ENCODE assay signal across 8 mouse cellular contexts in genomic region chr13:52565103-52565739, GRCm38 (mm10). TPM values are rescaled to one million over a fixed set of nuclear protein-coding genes. Genes with fewer than 3 reads are reported as not detected.
DNase-seq lines count a peak whose midpoint lies in the region; ATAC-seq and TF ChIP-seq lines count a peak whose summit lies in the region.

No protein-coding gene starts in this region.

- TF ChIP-seq EP300 in heart, adult 2 months (IDR thresholded peaks at IDR 0.05; ENCODE audit: insufficient read depth, low read depth, low read length), result no peak

- H3K27me3 ChIP-seq in heart, adult 2 months (ENCODE audit: control insufficient read depth, insufficient read depth, low read length), result no peaks in the 10 kb centered on the region
- H3K27me3 ChIP-seq in heart, embryonic 12.5 days (replicated peaks), result no peaks in the 10 kb centered on the region
- H3K27me3 ChIP-seq in neural tube, embryonic 11.5 days (ENCODE audit: control insufficient read depth, insufficient read depth, low read length), result no peaks in the 10 kb centered on the region
- no peaks in the 10 kb centered on the region; the same call in 1 of the 2 replicates for H3K27me3 ChIP-seq in cerebellum, adult 2 months (ENCODE audit: control insufficient read depth, insufficient read depth, low read length)

- WGBS in heart, adult 2 months, result 73% methylated on average over 18 of the region's 18 CpGs
- 89% methylated on average over 18 of the region's 18 CpGs for WGBS in heart, embryonic 12.5 days
- 89% methylated on average over 18 of the region's 18 CpGs for WGBS in neural tube, embryonic 11.5 days
- 45% methylated on average over 18 of the region's 18 CpGs for WGBS in cerebellum, adult 2 months

- no peaks in the 10 kb centered on the region for H3K9me3 ChIP-seq in heart, embryonic 12.5 days (replicated peaks)
- H3K9me3 ChIP-seq in neural tube, embryonic 11.5 days (ENCODE audit: control insufficient read depth, low read length), result no peaks in the 10 kb centered on the region

- H3K9ac ChIP-seq in heart, adult 2 months (ENCODE audit: low read depth, low read length), result no peak overlapping the region
- H3K9ac ChIP-seq in heart, embryonic 12.5 days, result no peak overlapping the region
- H3K9ac ChIP-seq in neural tube, embryonic 11.5 days (ENCODE audit: low read length), result no peak overlapping the region

- H3K4me3 ChIP-seq in heart, adult 2 months, result no peak overlapping the region
- H3K4me3 ChIP-seq in heart, embryonic 12.5 days, result no peak overlapping the region
- no peak overlapping the region for H3K4me3 ChIP-seq in neural tube, embryonic 11.5 days (ENCODE audit: low read depth, low read length)
- no peak overlapping the region for H3K4me3 ChIP-seq in cerebellum, adult 2 months (replicated peaks; ENCODE audit: insufficient read depth, low read depth, low read length)

- intact Hi-C loops in heart, adult 2 months (cut with DNase I), result no loop called here

- H3K36me3 ChIP-seq in heart, adult 2 months (ENCODE audit: control insufficient read depth, insufficient read depth, low read length), result no peaks in the 10 kb centered on the region
- H3K36me3 ChIP-seq in heart, embryonic 12.5 days, result no peaks in the 10 kb centered on the region
- no peaks in the 10 kb centered on the region for H3K36me3 ChIP-seq in neural tube, embryonic 11.5 days (ENCODE audit: control insufficient read depth, insufficient read depth, low read length)

- ATAC-seq in heart, embryonic 12.5 days (ENCODE audit: insufficient number of reproducible peaks, low FRiP score), result no peak
- ATAC-seq in neural tube, embryonic 11.5 days (ENCODE audit: insufficient read depth, low FRiP score, low TSS enrichment), result no peak
- peak; percentile 6; the same call in 1 of the 2 replicates for ATAC-seq in neutrophil, adult 5-6 weeks (ENCODE audit: extremely low read depth, insufficient number of reproducible peaks, low FRiP score, poor library complexity, severe bottlenecking)

- peak; percentile 61 for TF ChIP-seq CTCF in heart, adult 2 months (IDR thresholded peaks at IDR 0.05)
- TF ChIP-seq CTCF in cerebellum, adult 2 months (IDR thresholded peaks at IDR 0.05; ENCODE audit: borderline replicate concordance, insufficient read depth, low read depth, low read length), result peak; percentile 40

- no peak overlapping the region for H3K27ac ChIP-seq in heart, adult 2 months
- no peak overlapping the region for H3K27ac ChIP-seq in heart, embryonic 12.5 days (ENCODE audit: poor library complexity, severe bottlenecking)
- H3K27ac ChIP-seq in neural tube, embryonic 11.5 days (ENCODE audit: low read depth, low read length), result no peak overlapping the region
- H3K27ac ChIP-seq in cerebellum, adult 2 months (ENCODE audit: insufficient read depth, low read length), result no peak overlapping the region

- TF ChIP-seq POLR2A in heart, adult 2 months (IDR thresholded peaks at IDR 0.05; ENCODE audit: insufficient read depth, low read depth, low read length), result no peak
- TF ChIP-seq POLR2A in cerebellum, adult 2 months (IDR thresholded peaks at IDR 0.05; ENCODE audit: borderline replicate concordance, insufficient read depth, low read length), result no peak

- no peak overlapping the region for H3K4me2 ChIP-seq in heart, embryonic 12.5 days
- no peak overlapping the region for H3K4me2 ChIP-seq in neural tube, embryonic 11.5 days (ENCODE audit: low read depth)

- no peaks in the 10 kb centered on the region for H3K79me2 ChIP-seq in heart, adult 2 months (replicated peaks; ENCODE audit: control insufficient read depth, insufficient read depth, low read length)

- DNase-seq in heart, adult 2 months, result peak in 1 of 2 experiments; percentile 29
- peak; percentile 17 for DNase-seq in neural tube, embryonic 11.5 days (ENCODE audit: low spot score)
- DNase-seq in neural tube, embryonic 10.5 days (ENCODE audit: extremely low spot score, low spot score), result no peak
- DNase-seq in cerebellum, adult 2 months, result peak; percentile 26 to 29
- no peak for DNase-seq in layer of hippocampus, adult 8-10 months (ENCODE audit: low spot score in 2 of 2)
- no peak for DNase-seq in yolk sac, embryonic 10.5 days (ENCODE audit: low spot score)

- H3K4me1 ChIP-seq in heart, adult 2 months (ENCODE audit: control insufficient read depth, insufficient read depth, low read length), result peaks cover 1% of the 10 kb centered on the region; the same call in 1 of the 2 replicates
- H3K4me1 ChIP-seq in heart, embryonic 12.5 days (replicated peaks), result no peaks in the 10 kb centered on the region
- H3K4me1 ChIP-seq in neural tube, embryonic 11.5 days (ENCODE audit: control insufficient read depth, insufficient read depth, low read length), result peaks cover 4% of the 10 kb centered on the region
- H3K4me1 ChIP-seq in cerebellum, adult 2 months (ENCODE audit: control insufficient read depth, insufficient read depth, low read length), result no peaks in the 10 kb centered on the region

RNA-seq across cellular contexts. Expression of gene Syk, which starts 17.8 kb away (rescaled TPM):
- total RNA-seq in heart, adult 2 months (2021), result 10 to 100 TPM; 16.0 to 17.6 TPM
- 14.0 and 19.7 TPM in 2 replicates for polyA plus RNA-seq in heart, adult 2 months (2012; rRNA removed)
- polyA plus RNA-seq in heart, embryonic 12.5 days (2016; fragmentation: Nextera tagmentation; extraction: Ambion mirVana), result 8.7 and 8.8 TPM in 2 replicates
- 3.8 and 3.9 TPM in 2 replicates for polyA plus RNA-seq in neural tube, embryonic 11.5 days (2014; fragmentation: Nextera tagmentation; extraction: Ambion mirVana)
- 0.68 and 0.77 TPM in 2 replicates for polyA plus RNA-seq in cerebellum, adult 2 months (2012; rRNA removed)
- 778 and 787 TPM in 2 replicates for total RNA-seq in neutrophil, adult 5-6 weeks (2017)
- total RNA-seq in layer of hippocampus, adult 8-10 months (2022), result 1 to 10 TPM; 3.5 to 5.8 (median 4.2) TPM

RNA-seq across cellular contexts. Expression of gene Diras2, which starts 34.1 kb away (rescaled TPM):
- total RNA-seq in heart, adult 2 months (2021), result under 1 TPM; 0.18 to 0.32 TPM
- 0.61 and 0.78 TPM in 2 replicates for polyA plus RNA-seq in heart, adult 2 months (2012; rRNA removed)
- 1.3 and 1.6 TPM in 2 replicates for polyA plus RNA-seq in heart, embryonic 12.5 days (2016; fragmentation: Nextera tagmentation; extraction: Ambion mirVana)
- polyA plus RNA-seq in neural tube, embryonic 11.5 days (2014; fragmentation: Nextera tagmentation; extraction: Ambion mirVana), result 0.15 and 0.19 TPM in 2 replicates
- 241 and 269 TPM in 2 replicates for polyA plus RNA-seq in cerebellum, adult 2 months (2012; rRNA removed)
- 4.3 and 4.9 TPM in 2 replicates for total RNA-seq in neutrophil, adult 5-6 weeks (2017)
- total RNA-seq in layer of hippocampus, adult 8-10 months (2022), result 100 to 1,000 TPM; 159 to 171 (median 164) TPM

Comparison
In these comparisons a context has a peak if more than half of its experiments do, and no peak if none do; other contexts are left out.
1. DNase-seq: peak in neural tube, embryonic 11.5 days (single experiment) and cerebellum, adult 2 months (2 of 2); none in neural tube, embryonic 10.5 days (single experiment), layer of hippocampus, adult 8-10 months (0 of 2) and yolk sac, embryonic 10.5 days (single experiment).
2. RNA of gene Diras2, which starts 34.1 kb away (polyA plus RNA-seq): 241 to 269 TPM in cerebellum, adult 2 months; 1.3 to 1.6 TPM in heart, embryonic 12.5 days, 0.61 to 0.78 TPM in heart, adult 2 months and 0.15 to 0.19 TPM in neural tube, embryonic 11.5 days; every median in the first group is over 10 times any median in the second.